ENCODE assay signal across 8 mouse cellular contexts in the genomic region with DNA sequence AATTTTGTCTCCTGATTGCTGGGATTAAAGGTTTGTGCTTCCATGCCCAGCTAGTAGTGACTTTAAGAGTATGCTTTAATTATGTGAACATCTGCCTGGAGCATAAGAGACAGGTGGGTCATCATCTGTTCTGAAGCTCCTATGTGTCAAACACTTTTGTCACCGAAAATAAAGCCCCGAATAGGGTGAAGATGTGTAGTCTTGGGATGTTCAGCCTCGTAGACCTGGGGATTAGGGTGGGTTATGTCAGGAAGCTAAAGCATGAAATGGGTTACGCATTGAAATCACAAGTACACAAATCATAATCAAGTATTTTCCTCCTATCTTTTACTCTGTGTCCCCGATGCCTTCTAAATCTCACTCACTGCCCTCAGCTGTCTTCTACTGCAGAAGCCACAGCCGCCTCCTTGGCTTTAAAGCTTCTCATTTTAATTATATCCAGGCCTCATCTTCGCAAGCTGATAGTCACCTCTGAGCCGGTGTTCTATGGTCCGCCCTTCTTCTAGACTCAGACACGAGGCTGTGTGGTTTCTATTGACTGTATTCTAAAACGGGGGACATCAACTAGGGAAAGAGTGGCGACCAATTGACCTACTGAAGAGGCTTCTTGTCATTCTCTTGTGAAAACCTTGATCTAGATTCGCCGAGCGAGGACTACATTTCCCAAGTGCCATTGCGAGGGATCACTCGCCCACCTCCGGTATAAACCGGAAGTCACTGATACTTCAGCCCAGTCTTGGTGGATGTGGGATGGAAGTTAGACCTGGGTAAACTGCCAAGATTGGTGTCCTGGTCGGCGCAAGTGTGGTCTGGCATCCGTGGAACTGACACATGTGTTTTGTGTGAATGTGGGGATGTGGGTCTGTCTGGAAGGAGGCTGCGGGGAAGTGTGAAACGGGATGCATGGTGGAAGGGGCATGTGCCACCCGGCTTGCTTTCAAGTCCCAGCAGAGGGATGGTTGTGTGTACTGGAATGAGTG. TPM values are rescaled to one million over a fixed set of nuclear protein-coding genes. Genes with fewer than 3 reads are reported as not detected.
DNase-seq lines count a peak whose midpoint lies in the region; ATAC-seq lines count a peak whose summit lies in the region.

A gene (plus strand): TSS at position 720 of the 980 bp plus-strand sequence.

- H3K4me2 ChIP-seq in embryonic facial prominence, embryonic 11.5 days (ENCODE audit: low read depth, low read length) = peak within 1 kb of the TSS; percentile 58
- peak within 1 kb of the TSS; percentile 72 for H3K4me2 ChIP-seq in limb, embryonic 12.5 days
- H3K4me2 ChIP-seq in midbrain, embryonic 12.5 days (replicated peaks) = peak within 1 kb of the TSS; percentile 68

- H3K4me1 ChIP-seq in embryonic facial prominence, embryonic 11.5 days (ENCODE audit: control insufficient read depth, insufficient read depth, low read length) = no peaks in the 10 kb centered on the region
- H3K4me1 ChIP-seq in limb, embryonic 12.5 days (replicated peaks) = peaks cover 6% of the 10 kb centered on the region
- no peaks in the 10 kb centered on the region for H3K4me1 ChIP-seq in midbrain, embryonic 12.5 days

- H3K36me3 ChIP-seq in embryonic facial prominence, embryonic 11.5 days (replicated peaks; ENCODE audit: control insufficient read depth, insufficient read depth, low read depth, low read length) = no peaks in the 10 kb centered on the region
- peaks cover 27% of the 10 kb centered on the region for H3K36me3 ChIP-seq in limb, embryonic 12.5 days
- peaks cover 30% of the 10 kb centered on the region for H3K36me3 ChIP-seq in midbrain, embryonic 12.5 days

- no peaks in the 10 kb centered on the region for H3K27me3 ChIP-seq in embryonic facial prominence, embryonic 11.5 days (ENCODE audit: control insufficient read depth, insufficient read depth, low read length)
- H3K27me3 ChIP-seq in limb, embryonic 12.5 days = no peaks in the 10 kb centered on the region
- H3K27me3 ChIP-seq in midbrain, embryonic 12.5 days = no peaks in the 10 kb centered on the region

- peak within 1 kb of the TSS; percentile 44 for H3K4me3 ChIP-seq in embryonic facial prominence, embryonic 11.5 days (ENCODE audit: low read depth, low read length)
- H3K4me3 ChIP-seq in limb, embryonic 12.5 days (replicated peaks) = peak within 1 kb of the TSS; percentile 50
- peak within 1 kb of the TSS; percentile 49 for H3K4me3 ChIP-seq in midbrain, embryonic 12.5 days

- H3K27ac ChIP-seq in embryonic facial prominence, embryonic 11.5 days (replicated peaks; ENCODE audit: low read depth, low read length) = no peak within 1 kb of the TSS
- H3K27ac ChIP-seq in limb, embryonic 12.5 days = no peak within 1 kb of the TSS
- no peak within 1 kb of the TSS; the same call in 1 of the 2 replicates for H3K27ac ChIP-seq in midbrain, embryonic 12.5 days (replicated peaks)

- ATAC-seq in embryonic facial prominence, embryonic 11.5 days (replicated peaks; ENCODE audit: insufficient number of reproducible peaks, low FRiP score, low TSS enrichment, low read depth) = peak; percentile 91
- ATAC-seq in limb, embryonic 12.5 days (ENCODE audit: insufficient number of reproducible peaks, insufficient read depth, low FRiP score, low TSS enrichment, low read depth) = peak; percentile 59
- peak; percentile 90 for ATAC-seq in midbrain, embryonic 12.5 days (ENCODE audit: low FRiP score, low read depth)

- no peaks in the 10 kb centered on the region for H3K9me3 ChIP-seq in embryonic facial prominence, embryonic 11.5 days (replicated peaks; ENCODE audit: control insufficient read depth, low read length)
- H3K9me3 ChIP-seq in limb, embryonic 12.5 days = no peaks in the 10 kb centered on the region
- no peaks in the 10 kb centered on the region for H3K9me3 ChIP-seq in midbrain, embryonic 12.5 days

- peak; percentile 6 to 14 for DNase-seq in urinary bladder, postnatal 36 days (ENCODE audit: low spot score in 2 of 2)
- DNase-seq in urinary bladder, adult 2 months (ENCODE audit: low spot score) = no peak
- peak; percentile 77 for DNase-seq in embryonic facial prominence, embryonic 11.5 days (ENCODE audit: low spot score)
- peak; percentile 30 to 32 for DNase-seq in heart, adult 9 months (ENCODE audit: low spot score in 2 of 2)
- DNase-seq in kidney, adult 9 months = peak; percentile 37
- peak; percentile 61 for DNase-seq in right cerebral cortex, postnatal 4 days

- 25% methylated on average over 25 of the region's 25 CpGs for WGBS in embryonic facial prominence, embryonic 11.5 days
- WGBS in limb, embryonic 12.5 days = 27% methylated on average over 25 of the region's 25 CpGs
- WGBS in midbrain, embryonic 12.5 days = 28% methylated on average over 25 of the region's 25 CpGs

- peak within 1 kb of the TSS; percentile 48 for H3K9ac ChIP-seq in embryonic facial prominence, embryonic 11.5 days (replicated peaks; ENCODE audit: low read length)
- peak within 1 kb of the TSS; percentile 55; the same call in 1 of the 2 replicates for H3K9ac ChIP-seq in limb, embryonic 12.5 days (replicated peaks)
- peak within 1 kb of the TSS; percentile 54 for H3K9ac ChIP-seq in midbrain, embryonic 12.5 days (replicated peaks)

RNA-seq across cellular contexts. Expression of the gene that starts here (rescaled TPM):
- 0.24 and 0.30 TPM in 2 replicates for polyA plus RNA-seq in urinary bladder, adult 2 months (2012; rRNA removed)
- polyA plus RNA-seq in embryonic facial prominence, embryonic 11.5 days (2014; fragmentation: Nextera tagmentation; extraction: Ambion mirVana) = 0.28 TPM in 1 of 2 replicates, not detected in the other
- 0.26 and 0.35 TPM in 2 replicates for polyA plus RNA-seq in limb, embryonic 12.5 days (2016; fragmentation: Nextera tagmentation; extraction: Ambion mirVana)
- 0.85 and 1.1 TPM in 2 replicates for polyA plus RNA-seq in midbrain, embryonic 12.5 days (2016; fragmentation: Nextera tagmentation; extraction: Ambion mirVana)

Comparison
In these comparisons a context has a peak if more than half of its experiments do, and no peak if none do; other contexts are left out.
1. Peak in DNase-seq, ATAC-seq, H3K4me3 ChIP-seq, H3K9ac ChIP-seq and H3K4me2 ChIP-seq in embryonic facial prominence, embryonic 11.5 days; RNA of the gene not detected or under 1 TPM.
2. Peak in ATAC-seq, H3K4me3 ChIP-seq, H3K9ac ChIP-seq and H3K4me2 ChIP-seq in limb, embryonic 12.5 days; RNA of the gene not detected or under 1 TPM.